Comparison of ENCODE assay signal across 24 mouse cellular contexts in the genomic region with DNA sequence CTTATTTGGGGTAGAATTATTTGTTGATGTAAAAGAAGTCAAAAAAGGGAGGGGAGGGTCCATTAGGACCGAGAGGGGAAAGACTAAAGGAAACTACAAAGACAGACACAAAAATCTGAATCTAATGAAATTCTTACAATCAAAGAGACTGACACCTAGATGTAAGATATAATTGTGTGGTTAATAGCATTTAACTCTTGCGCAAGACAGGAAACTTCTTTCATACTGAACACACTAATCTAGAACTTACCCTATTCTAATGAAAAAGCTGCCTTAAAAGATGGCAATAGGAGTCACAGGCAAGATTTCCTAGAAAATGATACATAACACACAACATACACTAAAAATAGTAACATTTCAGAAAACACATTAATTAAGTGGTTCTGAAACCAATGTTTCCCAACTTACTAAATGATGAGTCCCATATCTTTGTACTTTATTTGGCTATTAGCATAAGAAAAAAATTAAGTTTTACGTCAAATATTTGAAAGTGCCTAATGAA. TPM values are rescaled to one million over a fixed set of nuclear protein-coding genes. Genes with fewer than 3 reads are reported as not detected.
A peak's percentile ranks its signal among the peaks of the same experiment; 100 is the strongest.
DNase-seq lines count a peak whose midpoint lies in the region; ATAC-seq and TF ChIP-seq lines count a peak whose summit lies in the region.
"Had no signal": no experiment of that assay in that cellular context is flagged by ENCODE, and none has a peak within 500 bp of the region (broad histone marks: within the 10 kb centered on the region; RNA-seq: fewer than 3 reads in every experiment).

No protein-coding gene starts in this region.

- H3K79me2 ChIP-seq in C2C12 (ENCODE audit: control insufficient read depth, insufficient read depth) (no peaks in the 10 kb centered on the region), myocyte (ENCODE audit: control insufficient read depth, insufficient read depth) (no peaks in the 10 kb centered on the region)

- no peak overlapping the region for H3K9ac ChIP-seq in hindbrain, postnatal 0 days (replicated peaks; ENCODE audit: low read length)
- H3K9ac ChIP-seq: embryonic facial prominence, embryonic 12.5 days; embryonic facial prominence, embryonic 15.5 days; heart, embryonic 13.5 days; hindbrain, embryonic 14.5 days had no signal

- H3K4me2 ChIP-seq in myocyte (ENCODE audit: low read depth), result no peak overlapping the region
- no peak overlapping the region for H3K4me2 ChIP-seq in hindbrain, postnatal 0 days (ENCODE audit: low read depth, low read length)
- H3K4me2 ChIP-seq: embryonic facial prominence, embryonic 12.5 days; embryonic facial prominence, embryonic 15.5 days; heart, embryonic 13.5 days; hindbrain, embryonic 14.5 days had no signal

- H3K36me3 ChIP-seq in C2C12 (ENCODE audit: control insufficient read depth, insufficient read depth) (no peaks in the 10 kb centered on the region), myocyte (ENCODE audit: control insufficient read depth, insufficient read depth) (no peaks in the 10 kb centered on the region)
- no peaks in the 10 kb centered on the region for H3K36me3 ChIP-seq in hindbrain, postnatal 0 days (ENCODE audit: insufficient read depth, low read length)
- H3K36me3 ChIP-seq: embryonic facial prominence, embryonic 12.5 days; embryonic facial prominence, embryonic 15.5 days; heart, embryonic 10.5 days; heart, embryonic 13.5 days had no signal

- H3K27ac ChIP-seq in hindbrain, postnatal 0 days, result no peak overlapping the region
- H3K27ac ChIP-seq: embryonic facial prominence, embryonic 12.5 days; embryonic facial prominence, embryonic 15.5 days; heart, adult 2 months; heart, embryonic 10.5 days; heart, embryonic 13.5 days; hindbrain, embryonic 14.5 days had no signal

- ATAC-seq in CD4-positive, CD25-positive, alpha-beta regulatory T cell, adult 4 months, result peak; percentile 62
- no peak for ATAC-seq in hindbrain, postnatal 0 days
- ATAC-seq: forebrain, embryonic 14.5 days; intestine, postnatal 0 days; Patski had no signal

- H3K4me1 ChIP-seq in hindbrain, postnatal 0 days (ENCODE audit: insufficient read depth, low read length), result no peaks in the 10 kb centered on the region
- H3K4me1 ChIP-seq: embryonic facial prominence, embryonic 12.5 days; embryonic facial prominence, embryonic 15.5 days; heart, embryonic 10.5 days; heart, embryonic 13.5 days had no signal

- peak; percentile 39 for DNase-seq in induced T-regulatory cell, adult 2 months (ENCODE audit: low read depth)
- no peak for DNase-seq in thymus, postnatal 10 days (ENCODE audit: low spot score in 2 of 2)
- no peak for DNase-seq in ovary, postnatal 10 days (ENCODE audit: low spot score)
- DNase-seq in hindbrain, postnatal 0 days (ENCODE audit: low spot score), result no peak
- DNase-seq: adrenal gland, postnatal 14 days; cerebellum, adult 11 months; cerebellum, adult 2 months; cerebellum, adult 9-11 months; cerebellum, postnatal 25 days; gastrocnemius, postnatal 25 days; heart, adult 2 months; heart, postnatal 14 days; heart, postnatal 4 days had no signal

- TF ChIP-seq CTCF in C2C12 (IDR thresholded peaks at IDR 0.05; ENCODE audit: control insufficient read depth, insufficient read depth, insufficient read length), result no peak
- TF ChIP-seq CTCF in hindbrain, postnatal 0 days (IDR thresholded peaks at IDR 0.05; ENCODE audit: low read depth), result no peak

- H3K79me3 ChIP-seq in C2C12 (ENCODE audit: low read depth), result no peaks in the 10 kb centered on the region

- WGBS in hindbrain, postnatal 0 days, result 96% methylated on average over 3 of the region's 3 CpGs

- no peak overlapping the region for H3ac ChIP-seq in C2C12 (ENCODE audit: control insufficient read depth, insufficient read length, low read depth)
- H3ac ChIP-seq in myocyte (ENCODE audit: control insufficient read depth, insufficient read length), result no peak overlapping the region

- H3K27me3 ChIP-seq in C2C12 (ENCODE audit: control insufficient read depth, insufficient read depth, insufficient read length) (no peaks in the 10 kb centered on the region), myocyte (ENCODE audit: control insufficient read depth, insufficient read depth, insufficient read length) (no peaks in the 10 kb centered on the region)
- H3K27me3 ChIP-seq in hindbrain, postnatal 0 days (ENCODE audit: insufficient read depth, low read length), result no peaks in the 10 kb centered on the region
- H3K27me3 ChIP-seq: embryonic facial prominence, embryonic 12.5 days; embryonic facial prominence, embryonic 15.5 days; heart, embryonic 13.5 days; Patski had no signal

- H3K4me3 ChIP-seq in C2C12 (ENCODE audit: insufficient read depth, poor library complexity, severe bottlenecking) (no peak overlapping the region), myocyte (no peak overlapping the region)
- no peak overlapping the region for H3K4me3 ChIP-seq in hindbrain, postnatal 0 days (ENCODE audit: low read length)
- H3K4me3 ChIP-seq: embryonic facial prominence, embryonic 12.5 days; embryonic facial prominence, embryonic 15.5 days; heart, adult 2 months; heart, embryonic 10.5 days; heart, embryonic 13.5 days had no signal

- no peak for TF ChIP-seq POLR2A in myocyte (IDR thresholded peaks at IDR 0.05; ENCODE audit: insufficient read length, low read depth)

- H3K9me3 ChIP-seq in hindbrain, postnatal 0 days (ENCODE audit: low read length), result no peaks in the 10 kb centered on the region
- H3K9me3 ChIP-seq: embryonic facial prominence, embryonic 15.5 days; heart, embryonic 10.5 days had no signal

TF ChIP-seq in C2C12, 6 proteins besides CTCF, POLR2A, EP300 and RAD21:
- TF ChIP-seq CEBPB (IDR thresholded peaks at IDR 0.05; ENCODE audit: low read depth) (peak; percentile 63), USF1 (IDR thresholded peaks at IDR 0.05; ENCODE audit: low read depth) (no peak)

TF ChIP-seq in myocyte, 11 proteins besides CTCF, POLR2A, EP300 and RAD21:
- TF ChIP-seq CEBPB (IDR thresholded peaks at IDR 0.05; ENCODE audit: insufficient read depth, poor library complexity, severe bottlenecking), result peak; percentile 53; the same call in 1 of the 2 replicates
- no peak for TF ChIP-seq MYOG (IDR thresholded peaks at IDR 0.05; ENCODE audit: control insufficient read depth in 1 of 3, insufficient read depth in 1 of 3, insufficient read length in 2 of 3, low read depth in 2 of 3)

RNA-seq across cellular contexts. Expression of a gene that starts 27.4 kb away (rescaled TPM):
- polyA plus RNA-seq in C2C12 (2012; fragmentation: generic; extraction: Trizol) (18.2 TPM), myocyte (2012; fragmentation: generic; extraction: Trizol) (36.2 TPM)
- polyA plus RNA-seq in CD4-positive, CD25-positive, alpha-beta regulatory T cell, adult 4 months (2017; shearing (Covaris generic)), result 100 to 1,000 TPM; 147 to 159 TPM
- 152 and 154 TPM in 2 replicates for total RNA-seq in hindbrain, postnatal 0 days (2014; rRNA removed)
- polyA plus RNA-seq in hindbrain, postnatal 0 days (2015; fragmentation: Nextera tagmentation; extraction: Ambion mirVana), result 336 and 338 TPM in 2 replicates
